Mouse (Mus musculus) megakaryocyte progenitor cell, adult 5-6 weeks (primary cell): ENCODE data around the gene Eepd1. TPM values are rescaled to one million over a fixed set of nuclear protein-coding genes. Genes with fewer than 3 reads are reported as not detected.
"Not testable (repeated sequence)": the region's sequence is repeated elsewhere in the genome, so short reads cannot be mapped to it uniquely, and the experiment has no call there.

Experiments used
- ATAC-seq: replicated peaks from 2 replicates; pipeline ENCODE4 v1.8.0; 2016; ENCODE audit warnings: mild to moderate bottlenecking, moderate TSS enrichment, inconsistent platforms; ENCODE audit not compliant: poor library complexity
- total RNA-seq, 2 experiments: library from RNA; stranded (forward) in 1 of 2; stranded (reverse) in 1 of 2; fragments of 157-497, 149-512 nt in 1 of 2; fragments of 200-1000 nt in 1 of 2; gene quantifications; 2 replicates each; pipeline versions ENCODE4 v1.2.3 to v1.2.4; 2015 to 2017

Gene Eepd1
- 4.4 and 4.8 TPM in 2 replicates for total RNA-seq (2015)
- total RNA-seq (2017) = 7.3 and 10.5 TPM in 2 replicates

DNA sequence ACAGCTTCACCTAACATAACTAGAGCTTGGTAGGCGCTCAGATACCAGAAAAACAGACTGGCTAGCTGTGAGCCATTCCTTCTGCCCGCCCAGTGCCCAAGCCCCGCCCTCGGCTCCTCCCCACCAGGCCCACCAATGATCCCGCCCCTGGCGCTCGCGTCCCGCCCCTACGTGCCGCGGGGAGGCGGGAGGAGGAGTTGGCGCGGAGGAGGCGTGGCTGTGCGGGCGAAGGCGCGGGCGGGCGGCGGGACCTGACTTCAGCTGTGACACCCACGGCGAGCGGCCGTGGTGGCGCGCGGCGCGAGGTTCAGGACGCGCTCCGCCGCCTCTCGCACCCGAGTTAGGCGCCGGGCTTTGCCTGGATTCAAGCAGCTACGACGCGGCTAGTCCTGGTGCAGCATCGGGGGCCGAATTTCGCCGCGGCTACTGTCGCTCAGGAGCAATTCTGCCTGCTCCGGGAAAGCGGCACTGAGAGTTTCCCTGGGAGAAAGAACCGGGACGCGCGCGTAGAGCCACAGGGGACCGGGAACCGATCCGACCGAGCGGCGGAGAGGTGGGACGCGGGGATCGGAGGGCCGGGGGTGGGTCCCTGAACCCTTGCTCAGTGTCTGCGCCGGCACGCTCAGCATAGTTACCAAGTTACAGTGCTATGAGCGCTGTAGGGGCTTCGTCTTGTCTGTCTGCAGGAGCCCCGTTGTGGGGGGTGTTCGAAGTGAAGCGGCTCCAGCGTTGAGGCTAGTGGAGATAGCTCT is at the start of gene Eepd1:
Gene Eepd1 (plus strand): TSS at position 204 of the 752 bp plus-strand sequence.
- peak; percentile 85 for ATAC-seq

DNA sequence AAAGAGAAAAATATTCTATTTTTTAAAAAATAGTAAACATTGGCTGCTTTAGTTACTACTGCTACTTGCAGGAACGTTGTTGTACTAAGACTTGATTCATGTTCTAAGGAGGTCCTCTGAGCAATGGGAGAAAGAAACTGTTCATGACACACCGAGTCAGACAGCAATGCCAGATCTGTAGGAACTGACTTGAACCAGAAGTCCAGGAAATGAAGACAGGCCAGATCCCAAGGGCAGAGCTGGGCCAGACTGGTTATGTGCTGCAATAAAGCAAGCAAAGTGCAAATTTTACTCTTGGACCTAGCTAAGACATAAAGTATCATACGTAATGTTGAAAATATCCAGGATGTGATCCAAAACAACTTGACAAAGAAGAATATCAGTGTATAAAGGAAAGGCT is 42.5 kb upstream of the Eepd1 start:
- ATAC-seq = no peak

DNA sequence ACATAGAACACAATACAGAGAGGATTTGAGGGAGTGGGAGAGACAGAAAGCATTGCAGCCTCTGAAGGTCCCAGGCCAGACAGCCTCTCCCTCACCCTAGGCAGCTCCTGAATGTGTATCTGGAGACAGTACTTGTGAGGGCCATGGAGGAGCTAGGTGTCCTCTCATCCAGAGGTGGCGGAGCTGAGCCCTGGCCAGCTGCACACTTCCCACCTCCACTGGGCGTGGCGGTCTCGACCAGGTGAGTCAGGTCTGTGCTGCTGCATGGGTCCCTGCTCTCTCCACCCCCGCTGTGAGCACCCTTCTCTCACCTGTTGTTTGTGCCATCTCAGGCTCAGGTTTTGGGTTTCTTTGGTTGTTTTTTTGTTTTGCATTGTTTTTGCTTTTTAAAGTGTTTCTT is 41.3 kb upstream of the Eepd1 start:
- not testable (repeated sequence) for ATAC-seq

DNA sequence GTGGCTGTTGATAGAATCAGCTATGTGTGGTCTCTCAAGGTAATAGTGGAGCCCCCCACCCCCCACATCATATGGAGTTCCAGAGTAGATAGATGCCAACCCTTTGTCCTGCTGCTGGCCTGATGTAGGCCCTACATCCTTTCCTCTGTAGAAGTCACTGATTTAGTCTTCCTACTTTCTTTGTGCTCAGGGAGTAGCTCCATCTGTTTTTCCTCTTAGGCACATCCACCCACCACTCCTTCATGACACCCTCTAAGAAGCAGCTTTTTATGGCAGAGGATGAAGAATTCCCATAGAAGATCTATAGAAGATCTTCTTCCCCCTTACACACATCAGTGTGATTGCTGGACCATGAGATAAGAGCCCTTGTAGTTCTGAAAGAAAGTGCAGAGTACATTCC is 39.3 kb upstream of the Eepd1 start:
- ATAC-seq = no peak

DNA sequence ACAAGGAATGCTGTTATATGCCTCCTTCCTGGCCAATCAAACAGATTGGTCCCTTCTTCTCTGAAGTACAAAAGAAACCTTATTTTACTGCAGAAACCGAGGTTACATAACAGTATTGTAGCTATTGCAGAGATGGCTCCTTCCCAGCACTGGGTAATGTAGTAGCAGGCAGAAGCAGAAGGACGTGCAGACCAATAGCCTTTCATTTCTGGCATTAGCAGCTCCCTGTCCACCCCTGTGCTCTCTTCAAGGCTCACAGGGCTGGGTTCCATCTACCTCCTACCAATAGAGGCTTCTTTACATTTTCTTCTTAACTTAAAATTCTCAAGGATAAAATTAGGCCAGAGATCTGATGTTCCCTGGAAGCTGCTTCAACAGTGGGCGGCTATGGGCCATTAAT is 38.3 kb upstream of the Eepd1 start:
- ATAC-seq = no peak

DNA sequence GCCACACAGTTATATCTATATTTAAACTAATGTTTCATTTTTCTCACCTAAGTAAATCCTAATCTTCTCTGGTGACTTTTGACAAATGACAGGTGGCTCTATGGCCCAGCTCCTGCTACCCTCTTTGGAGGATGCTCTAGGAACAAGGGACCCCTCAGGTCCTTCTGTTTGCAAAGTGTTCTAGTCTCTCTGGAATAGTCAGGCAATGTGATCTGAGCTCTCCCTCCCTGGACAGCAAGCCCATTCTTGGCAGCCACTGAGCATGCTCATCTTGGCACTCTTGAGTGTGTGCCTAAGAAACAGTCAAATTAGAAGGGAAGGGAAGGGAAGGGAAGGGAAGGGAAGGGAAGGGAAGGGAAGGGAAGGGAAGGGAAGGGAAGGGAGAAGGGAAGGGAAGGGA is 37.8 kb upstream of the Eepd1 start:
- ATAC-seq = no peak

DNA sequence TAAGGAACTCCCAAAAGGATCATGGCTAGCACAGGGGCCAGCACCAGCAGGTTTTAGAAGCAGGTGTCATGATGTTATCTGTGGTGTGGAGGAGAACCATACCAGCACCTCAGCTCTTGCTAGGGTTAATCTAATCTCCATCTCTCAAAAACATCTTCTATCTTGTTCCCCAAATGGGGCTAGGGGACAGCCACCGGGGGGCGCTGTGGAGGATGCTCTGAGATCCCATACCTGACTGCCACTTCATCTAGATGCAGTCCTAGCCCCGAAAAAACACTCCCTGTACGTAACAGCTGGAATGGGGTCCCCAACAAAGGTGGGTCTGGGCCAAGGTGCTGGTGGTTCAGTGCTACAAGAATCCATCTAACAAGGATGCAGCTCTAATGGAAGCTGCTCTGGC is 31.0 kb upstream of the Eepd1 start:
- ATAC-seq = 0 out of 2 replicates have a peak, but pooled peaks have one; percentile 29

DNA sequence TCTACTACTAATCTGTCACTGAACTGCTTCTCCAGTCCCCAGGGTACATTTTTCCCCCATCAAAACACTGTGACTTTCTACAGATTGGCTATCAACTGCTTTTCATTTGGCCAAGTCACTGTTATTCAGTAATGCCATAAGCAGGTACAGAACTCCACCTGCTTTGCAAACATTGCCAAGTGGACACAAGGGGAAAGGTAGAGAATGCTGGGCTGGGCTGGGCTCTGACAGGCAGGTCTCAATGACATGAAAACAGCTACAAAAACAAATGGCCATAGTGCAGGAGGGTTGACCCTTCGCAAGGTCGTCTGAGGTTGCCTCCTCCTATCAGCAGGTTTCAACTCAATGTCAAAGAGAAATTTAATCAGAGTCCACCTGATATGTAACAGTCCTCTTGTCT is 26.3 kb upstream of the Eepd1 start:
- ATAC-seq = no peak

DNA sequence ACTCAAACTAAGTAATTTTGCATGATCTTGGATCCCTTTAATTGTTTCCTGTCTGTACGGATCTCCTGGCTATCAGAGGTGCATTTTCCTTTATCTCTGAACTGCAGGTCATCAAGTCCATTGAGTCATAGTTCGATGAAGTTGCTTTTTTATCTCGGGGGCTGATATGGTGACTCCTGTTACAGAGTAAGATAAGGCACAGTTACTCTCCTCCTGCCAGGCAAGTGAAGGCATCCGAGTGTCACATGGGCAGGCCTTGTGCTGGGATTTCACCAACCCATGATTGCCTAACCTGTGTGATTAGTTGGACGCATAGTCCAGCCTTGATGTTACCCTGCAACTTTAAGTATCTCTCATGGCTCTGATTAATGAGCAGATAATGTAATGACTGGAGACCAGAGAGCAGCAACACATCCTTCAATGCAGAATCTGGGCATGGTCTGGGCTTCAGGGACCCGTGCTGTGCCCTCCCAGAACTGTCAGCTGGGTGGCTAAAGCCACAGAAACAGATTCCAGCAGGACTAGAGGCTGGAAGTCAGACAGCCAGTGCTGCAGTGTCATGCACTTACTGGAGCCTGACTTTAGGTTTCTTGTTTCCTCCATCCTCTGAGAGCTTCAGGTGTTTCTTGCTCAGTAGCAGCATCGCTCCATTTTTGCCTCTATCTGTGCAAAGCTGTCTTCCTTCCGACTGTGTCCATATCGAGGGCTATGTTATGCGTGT is 20.4 kb upstream of the Eepd1 start:
- ATAC-seq = no peak

DNA sequence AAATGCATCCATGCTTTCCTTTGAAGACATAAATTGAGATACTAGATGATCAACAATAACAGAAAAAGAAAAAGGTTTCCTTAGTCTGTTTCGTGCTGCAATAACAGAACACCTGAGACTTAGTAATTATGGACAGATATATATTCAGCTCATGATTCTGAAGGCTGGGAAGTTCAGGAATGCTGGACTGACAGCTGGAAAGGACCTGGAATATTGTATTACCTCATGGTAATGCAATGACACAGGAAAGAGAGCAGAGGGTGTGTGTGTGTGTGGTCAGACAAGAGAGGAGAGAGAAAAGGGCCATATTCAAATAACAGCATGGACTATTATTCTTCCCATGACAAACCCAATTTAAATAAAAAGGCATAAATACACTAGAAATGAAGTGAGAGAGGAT is 17.0 kb upstream of the Eepd1 start:
- no peak for ATAC-seq

DNA sequence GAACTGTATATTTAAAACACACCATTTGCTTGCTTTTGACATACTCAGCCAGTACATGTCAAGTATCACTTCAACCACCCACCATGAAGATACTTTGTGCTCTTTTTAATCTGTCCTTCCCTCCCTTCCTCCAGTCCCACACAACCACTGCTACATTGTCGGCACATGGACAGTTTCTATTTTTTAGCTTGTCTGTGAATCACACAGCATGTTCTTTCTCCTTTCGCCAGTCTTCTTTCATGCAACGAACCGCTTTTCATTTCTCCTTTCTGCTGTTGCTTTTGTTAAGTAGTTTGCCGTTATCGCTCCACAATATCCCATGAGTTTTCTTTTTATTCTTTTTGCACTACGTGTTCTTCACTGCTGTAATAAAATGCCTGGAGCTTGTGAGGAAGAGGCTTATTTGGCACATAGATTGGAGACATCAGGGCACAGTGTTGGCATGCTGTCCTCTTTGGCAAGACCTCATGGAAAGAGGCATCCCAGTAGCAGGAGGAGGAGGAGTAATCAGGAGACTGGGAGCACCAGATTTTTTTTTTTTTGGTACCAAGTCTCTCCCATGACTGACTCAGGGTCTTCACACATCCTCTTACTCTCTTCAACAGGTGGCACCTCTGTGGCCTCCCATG is 1.8 kb upstream of the Eepd1 start:
- no peak for ATAC-seq

DNA sequence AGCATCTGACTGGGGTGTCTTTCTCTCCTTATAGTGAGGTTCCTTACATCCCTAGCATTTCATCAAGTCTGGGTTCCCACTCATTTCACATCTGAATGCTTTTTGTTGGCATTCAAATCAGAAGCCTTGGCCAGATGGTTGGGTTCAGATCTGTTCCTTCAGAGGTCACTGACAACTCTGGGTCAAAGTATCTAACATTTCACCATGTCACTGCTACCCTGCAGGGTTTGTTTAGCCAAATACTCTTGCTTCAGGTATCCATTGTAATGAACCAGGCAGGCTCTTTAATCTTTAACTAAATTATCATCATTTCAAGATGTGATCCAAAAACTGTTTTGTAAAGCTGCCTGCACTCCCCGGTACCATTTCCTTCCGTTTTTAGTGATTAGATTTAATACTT is 671 bp upstream of the Eepd1 start:
- no peak for ATAC-seq

DNA sequence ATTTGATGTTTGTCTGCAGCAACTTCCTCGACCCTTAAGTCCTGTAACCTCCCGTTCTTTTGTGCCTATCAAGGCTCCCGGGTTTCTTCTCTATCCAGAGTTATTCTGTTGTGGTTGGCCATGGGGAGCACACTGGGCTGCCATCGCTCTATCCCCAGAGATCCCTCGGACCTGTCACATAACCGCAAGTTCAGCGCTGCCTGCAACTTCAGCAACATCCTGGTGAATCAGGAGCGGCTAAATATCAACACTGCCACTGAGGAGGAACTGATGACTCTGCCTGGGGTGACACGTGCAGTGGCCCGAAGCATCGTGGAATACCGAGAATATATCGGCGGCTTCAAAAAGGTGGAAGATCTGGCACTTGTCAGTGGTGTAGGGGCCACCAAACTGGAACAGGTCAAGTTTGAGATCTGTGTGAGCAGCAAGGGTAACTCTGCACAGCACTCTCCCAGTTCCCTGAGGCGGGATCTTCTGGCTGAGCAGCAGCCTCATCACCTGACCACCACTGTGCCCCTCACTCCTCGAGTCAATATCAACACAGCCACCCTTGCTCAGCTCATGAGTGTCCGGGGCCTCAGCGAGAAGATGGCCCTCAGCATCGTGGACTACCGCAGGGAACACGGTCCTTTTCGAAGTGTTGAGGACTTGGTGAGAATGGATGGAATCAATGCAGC is 1.1 kb downstream of the Eepd1 start:
- peak; percentile 38 for ATAC-seq

DNA sequence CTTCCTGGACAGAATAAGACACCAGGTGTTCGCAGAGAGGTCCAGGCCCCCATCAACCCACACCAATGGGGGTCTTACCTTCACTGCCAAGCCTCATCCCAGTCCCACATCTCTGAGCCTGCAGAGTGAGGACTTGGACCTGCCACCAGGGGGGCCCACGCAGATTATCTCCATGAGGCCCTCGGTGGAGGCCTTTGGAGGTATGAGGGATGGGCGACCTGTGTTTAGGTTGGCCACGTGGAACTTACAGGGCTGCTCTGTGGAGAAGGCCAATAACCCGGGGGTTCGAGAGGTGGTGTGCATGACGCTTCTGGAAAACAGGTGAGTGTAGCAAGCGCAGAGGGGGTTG is 1.6 kb downstream of the Eepd1 start:
- ATAC-seq = no peak

DNA sequence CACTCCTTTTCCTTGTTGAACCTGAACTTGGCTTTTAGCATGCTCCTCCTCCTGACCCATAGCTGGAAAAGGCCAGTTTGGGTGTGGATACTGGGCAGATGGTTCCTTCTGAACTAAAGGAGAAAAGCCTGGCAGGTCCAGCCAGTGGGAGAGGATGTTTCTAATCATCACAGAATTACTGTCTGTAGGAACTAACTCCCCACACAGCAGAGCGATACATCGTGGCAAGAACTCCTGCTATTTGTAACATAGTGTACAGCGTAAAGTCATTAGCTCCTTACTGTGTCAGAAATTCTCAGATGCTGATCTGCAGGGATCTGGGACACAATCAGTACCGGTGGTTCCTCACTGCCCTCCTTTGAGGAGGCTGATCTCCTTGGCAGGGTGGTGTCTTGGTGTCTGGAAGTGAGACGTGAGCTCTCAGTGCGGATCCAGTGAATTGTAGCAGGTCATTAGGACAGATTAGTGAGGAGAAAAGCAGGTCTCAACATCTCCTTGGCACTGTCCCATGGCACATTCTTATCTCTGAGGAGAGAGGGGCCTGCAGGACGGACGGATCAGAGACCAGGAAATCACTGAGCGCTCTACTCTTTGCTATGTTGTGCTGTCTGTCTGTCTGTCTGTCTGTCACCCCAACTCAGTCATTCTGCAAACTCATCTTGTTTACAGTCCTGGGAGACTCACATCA is 2.7 kb downstream of the Eepd1 start:
- no peak for ATAC-seq

DNA sequence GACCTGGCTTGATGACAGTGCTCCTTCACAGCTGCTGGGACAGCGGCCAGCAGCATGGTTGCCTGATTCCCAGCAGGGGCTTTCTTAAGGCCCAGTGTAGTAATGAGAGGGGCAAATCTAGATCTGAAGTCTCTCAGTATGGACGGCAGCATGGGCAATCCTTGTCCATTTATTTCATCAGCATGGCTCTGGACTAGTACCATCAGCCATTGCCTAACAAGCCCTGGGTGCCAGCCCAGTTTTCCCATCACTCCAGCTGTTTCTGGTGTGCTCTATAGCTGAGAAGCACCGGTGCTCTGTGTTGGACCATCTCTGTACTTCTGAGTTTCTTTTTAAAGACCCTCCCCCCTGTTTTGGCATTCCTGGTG is 3.3 kb downstream of the Eepd1 start:
- ATAC-seq = no peak

DNA sequence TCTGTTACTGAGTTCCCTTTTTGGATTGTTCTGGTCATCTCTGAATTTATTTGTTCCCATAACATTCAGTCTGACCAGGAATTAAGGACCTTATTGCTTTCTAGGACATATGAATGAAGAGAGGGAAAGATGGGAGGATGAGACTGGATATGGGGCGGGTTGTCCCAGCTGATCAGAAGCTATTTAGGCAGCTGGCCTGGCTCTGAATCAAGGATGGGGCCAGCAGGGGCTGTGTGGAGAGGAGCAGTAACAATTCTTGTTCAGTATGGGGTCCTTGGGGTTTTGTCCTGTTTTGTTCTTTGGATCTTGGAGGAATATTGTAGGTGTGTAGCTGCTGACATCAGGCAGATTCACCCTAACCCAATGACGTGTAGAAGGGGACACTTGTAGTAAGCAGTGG is 3.7 kb downstream of the Eepd1 start:
- ATAC-seq = no peak

DNA sequence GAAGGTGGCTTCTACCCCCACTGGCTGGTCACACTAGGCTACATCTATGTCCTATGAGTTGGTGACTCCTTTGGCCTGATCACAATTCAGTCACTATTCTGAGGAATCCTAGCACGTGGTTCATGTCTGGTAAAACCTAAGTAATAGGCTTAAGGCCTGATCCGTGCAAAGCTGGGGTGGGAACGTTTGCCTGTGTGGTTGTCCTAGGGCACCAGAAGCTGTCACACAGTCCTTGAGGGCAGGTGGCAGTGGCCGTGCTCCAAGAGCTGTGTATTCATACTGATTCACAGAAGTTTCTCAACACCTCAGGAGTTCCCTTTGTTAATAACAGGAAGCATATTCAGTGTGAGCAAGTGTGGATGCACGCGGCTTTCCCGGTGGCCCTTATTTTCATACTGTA is 4.1 kb downstream of the Eepd1 start:
- peak; percentile 21 for ATAC-seq

DNA sequence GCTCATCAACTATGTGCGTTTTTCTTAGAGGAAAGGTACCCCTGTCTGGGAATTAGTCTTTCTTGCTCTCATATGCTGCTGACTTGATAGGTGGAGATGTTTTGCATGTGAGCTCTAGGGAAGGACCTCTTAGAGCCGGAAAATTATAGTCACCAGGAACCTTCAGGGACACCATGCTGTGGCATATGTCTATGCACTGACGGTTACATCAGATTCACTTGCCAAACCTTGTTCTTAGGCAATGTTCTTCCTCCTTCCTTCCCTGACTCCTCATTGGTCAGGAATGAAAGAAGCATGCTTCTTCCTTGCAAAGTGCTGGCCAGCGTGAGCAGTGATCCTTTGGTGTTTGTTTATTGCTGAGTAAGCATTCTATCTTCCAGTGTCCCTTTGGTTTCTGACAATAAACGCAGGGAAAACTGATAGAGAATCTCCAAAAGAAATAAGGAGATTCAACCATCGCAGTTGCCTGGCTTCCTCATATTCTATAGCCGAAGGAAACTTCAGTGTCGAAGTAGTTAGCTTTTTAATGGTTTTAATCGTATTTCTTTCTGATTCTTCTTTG is 5.0 kb downstream of the Eepd1 start:
- ATAC-seq = peak; percentile 64

DNA sequence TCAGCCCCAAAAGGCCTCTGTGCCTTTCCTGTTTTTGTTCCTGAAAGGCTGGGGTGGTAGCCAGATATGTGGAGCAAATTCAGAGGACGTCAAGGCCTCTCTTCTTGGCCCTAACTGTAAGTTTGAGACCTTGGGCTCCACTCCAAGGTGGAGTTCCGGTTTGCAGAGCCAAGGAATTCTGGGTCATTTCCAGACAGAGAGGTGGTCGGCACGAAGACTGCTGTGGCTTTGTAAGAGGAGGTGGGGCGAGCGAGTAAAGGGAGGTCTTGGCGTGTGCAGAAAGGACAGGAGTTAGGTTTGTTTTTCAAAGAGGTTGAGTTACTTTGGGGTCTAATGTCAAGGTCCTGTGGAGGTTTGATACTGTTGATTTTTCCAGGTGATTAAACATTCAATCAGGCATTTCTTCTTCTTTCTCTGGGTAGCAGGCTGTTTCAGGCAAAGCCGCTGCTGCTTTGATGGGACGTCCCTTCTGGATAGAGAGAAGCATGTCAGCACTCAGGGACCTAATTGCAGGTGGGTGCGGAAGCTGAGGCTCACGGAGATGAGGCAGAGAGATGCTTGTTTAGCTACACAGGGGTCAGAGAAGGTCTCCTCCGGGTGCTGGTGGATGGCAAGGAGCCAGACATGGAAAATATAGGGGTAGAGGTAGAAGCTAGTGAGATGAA is 6.2 kb downstream of the Eepd1 start:
- ATAC-seq = no peak
